25 mouse cellular contexts compared by ENCODE assay signal in the genomic region with DNA sequence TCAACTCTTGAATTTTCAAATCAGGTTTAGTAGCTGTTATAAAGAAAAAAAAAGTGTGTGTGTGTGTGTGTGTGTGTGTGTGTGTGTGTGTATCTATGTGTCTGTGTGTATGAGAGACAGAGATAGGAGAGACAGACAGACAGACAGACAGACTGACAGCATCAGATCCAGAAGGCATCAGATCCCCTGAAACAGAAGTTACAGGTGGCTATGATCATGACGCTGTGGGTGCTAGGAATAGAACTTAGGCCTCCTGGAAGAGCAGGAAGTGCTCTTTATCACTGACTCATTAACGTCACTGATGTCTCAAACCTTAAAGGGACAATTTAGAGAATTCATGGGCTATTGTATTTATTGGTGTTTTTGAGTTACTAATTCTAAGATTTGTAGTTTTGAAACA. TPM values are rescaled to one million over a fixed set of nuclear protein-coding genes. Genes with fewer than 3 reads are reported as not detected.
"Had no signal": no experiment of that assay in that cellular context is flagged by ENCODE, and none has a peak within 500 bp of the region (broad histone marks: within the 10 kb centered on the region; RNA-seq: fewer than 3 reads in every experiment).

No protein-coding gene starts in this region.

- H3K9ac ChIP-seq: lung, embryonic 14.5 days; midbrain, embryonic 12.5 days; neural tube, embryonic 13.5 days; neural tube, embryonic 15.5 days; stomach, embryonic 15.5 days had no signal

- H3K36me3 ChIP-seq: midbrain, embryonic 12.5 days; neural tube, embryonic 13.5 days; neural tube, embryonic 15.5 days; stomach, embryonic 15.5 days had no signal

- H3K9me3 ChIP-seq: midbrain, embryonic 10.5 days; midbrain, embryonic 12.5 days; neural tube, embryonic 13.5 days; neural tube, embryonic 15.5 days; stomach, embryonic 15.5 days had no signal

- H3K4me3 ChIP-seq: midbrain, embryonic 10.5 days; midbrain, embryonic 12.5 days; myocyte; neural tube, embryonic 13.5 days; neural tube, embryonic 15.5 days; stomach, embryonic 15.5 days had no signal

- H3K27ac ChIP-seq: midbrain, embryonic 10.5 days; midbrain, embryonic 12.5 days; neural tube, embryonic 13.5 days; neural tube, embryonic 15.5 days; stomach, embryonic 15.5 days; stomach, postnatal 0 days had no signal

- ATAC-seq: midbrain, embryonic 16.5 days had no signal

- H3K4me1 ChIP-seq: stomach, embryonic 15.5 days had no signal

- DNase-seq: lung, adult 18-20 months; lung, embryonic 14.5 days; lung, postnatal 10 days; lung, postnatal 4 days; midbrain, embryonic 14.5 days; right cerebral cortex, adult 18-20 months; right cerebral cortex, postnatal 25 days; right cerebral cortex, postnatal 4 days; thymus, adult 2 months; thymus, postnatal 25 days; thymus, postnatal 4 days had no signal

- H3K4me2 ChIP-seq: lung, embryonic 14.5 days; midbrain, embryonic 12.5 days; neural tube, embryonic 13.5 days; neural tube, embryonic 15.5 days; stomach, embryonic 15.5 days had no signal

- H3K27me3 ChIP-seq: midbrain, embryonic 12.5 days; neural tube, embryonic 13.5 days; neural tube, embryonic 15.5 days; stomach, embryonic 15.5 days had no signal

RNA-seq across cellular contexts. Expression of a gene that starts 54.4 kb away (rescaled TPM):
- total RNA-seq: megakaryocyte, adult 5-6 weeks; megakaryocyte-erythroid progenitor cell, adult 5-6 weeks had no signal
- polyA plus RNA-seq: lung, embryonic 14.5 days; lung, embryonic 16.5 days; myocyte; spleen, adult 2 months; stomach, embryonic 15.5 days; stomach, postnatal 0 days; testis, adult 2 months; thymus, adult 2 months; urinary bladder, adult 2 months had no signal
